8 mouse cellular contexts compared by ENCODE assay signal in genomic region chr12:101020210-101021015, GRCm38 (mm10). TPM values are rescaled to one million over a fixed set of nuclear protein-coding genes. Genes with fewer than 3 reads are reported as not detected.
DNase-seq lines count a peak whose midpoint lies in the region; ATAC-seq and TF ChIP-seq lines count a peak whose summit lies in the region.

No protein-coding gene starts in this region.

- peaks cover 29% of the 10 kb centered on the region; the same call in 1 of the 2 replicates for H3K4me1 ChIP-seq in forebrain, embryonic 11.5 days (replicated peaks; ENCODE audit: control insufficient read depth, insufficient read depth, low read length)
- peaks cover 25% of the 10 kb centered on the region for H3K4me1 ChIP-seq in forebrain, postnatal 0 days (ENCODE audit: insufficient read depth)
- H3K4me1 ChIP-seq in lung, adult 2 months (ENCODE audit: control insufficient read depth, insufficient read depth, low read length) = peaks cover 24% of the 10 kb centered on the region
- peaks cover 37% of the 10 kb centered on the region for H3K4me1 ChIP-seq in brown adipose tissue, adult 24 weeks (ENCODE audit: control insufficient read depth, insufficient read depth, insufficient read length, low read length)
- H3K4me1 ChIP-seq in forebrain, embryonic 15.5 days = peaks cover 74% of the 10 kb centered on the region

- H3K4me2 ChIP-seq in forebrain, embryonic 11.5 days (ENCODE audit: low read depth, low read length, severe bottlenecking) = no peak overlapping the region
- no peak overlapping the region for H3K4me2 ChIP-seq in forebrain, postnatal 0 days (ENCODE audit: low read depth)
- H3K4me2 ChIP-seq in forebrain, embryonic 15.5 days (replicated peaks) = no peak overlapping the region

- DNase-seq in forebrain, embryonic 11.5 days (ENCODE audit: low spot score) = peak; percentile 44
- DNase-seq in forebrain, postnatal 0 days = no peak
- peak; percentile 22 for DNase-seq in lung, adult 2 months
- DNase-seq in lung, postnatal 10 days = no peak
- DNase-seq in adrenal gland, postnatal 4 days (ENCODE audit: low spot score in 2 of 2) = no peak

- H3K27ac ChIP-seq in forebrain, embryonic 11.5 days (ENCODE audit: low read depth, low read length) = no peak overlapping the region
- no peak overlapping the region for H3K27ac ChIP-seq in forebrain, postnatal 0 days (ENCODE audit: low read depth, low read length)
- H3K27ac ChIP-seq in brown adipose tissue, adult 24 weeks (replicated peaks; ENCODE audit: low read depth, low read length) = 0 out of 2 replicates have a peak overlapping the region, but pooled peaks have one; percentile 6
- H3K27ac ChIP-seq in forebrain, embryonic 15.5 days (replicated peaks) = peak overlapping the region; percentile 9; the same call in 1 of the 2 replicates

- H3K36me3 ChIP-seq in forebrain, embryonic 11.5 days (ENCODE audit: control insufficient read depth, insufficient read depth, low read length) = peaks cover 10% of the 10 kb centered on the region
- H3K36me3 ChIP-seq in forebrain, postnatal 0 days (ENCODE audit: insufficient read depth) = peaks cover 15% of the 10 kb centered on the region
- H3K36me3 ChIP-seq in forebrain, embryonic 15.5 days = 0 out of 2 replicates have a peak, but pooled peaks cover 7% of the 10 kb centered on the region

- no peak overlapping the region for H3K4me3 ChIP-seq in forebrain, embryonic 11.5 days (ENCODE audit: low read depth, low read length)
- no peak overlapping the region for H3K4me3 ChIP-seq in forebrain, postnatal 0 days (ENCODE audit: low read depth, low read length)
- no peak overlapping the region for H3K4me3 ChIP-seq in lung, adult 2 months (replicated peaks; ENCODE audit: extremely low read depth, low read depth, low read length)
- H3K4me3 ChIP-seq in brown adipose tissue, adult 24 weeks (ENCODE audit: insufficient read depth, low read depth, low read length) = no peak overlapping the region
- no peak overlapping the region for H3K4me3 ChIP-seq in forebrain, embryonic 15.5 days

- H3K9ac ChIP-seq in forebrain, embryonic 11.5 days (ENCODE audit: low read length) = no peak overlapping the region
- H3K9ac ChIP-seq in forebrain, postnatal 0 days = no peak overlapping the region
- no peak overlapping the region for H3K9ac ChIP-seq in forebrain, embryonic 15.5 days (replicated peaks)

- TF ChIP-seq POLR2A in lung, adult 2 months (IDR thresholded peaks at IDR 0.05; ENCODE audit: borderline replicate concordance, extremely low read depth, low read depth, low read length) = no peak

- no peaks in the 10 kb centered on the region for H3K9me3 ChIP-seq in forebrain, embryonic 11.5 days (ENCODE audit: control insufficient read depth, low read length)
- no peaks in the 10 kb centered on the region for H3K9me3 ChIP-seq in forebrain, postnatal 0 days (ENCODE audit: low read length)
- no peaks in the 10 kb centered on the region for H3K9me3 ChIP-seq in forebrain, embryonic 15.5 days

- WGBS in forebrain, embryonic 11.5 days = 89% methylated on average over 15 of the region's 15 CpGs
- WGBS in forebrain, postnatal 0 days = 58% methylated on average over 15 of the region's 15 CpGs
- WGBS in lung, adult 2 months = 69% methylated on average over 15 of the region's 15 CpGs
- 57% methylated on average over 15 of the region's 15 CpGs for WGBS in forebrain, embryonic 15.5 days

- TF ChIP-seq CTCF in forebrain, postnatal 0 days (IDR thresholded peaks at IDR 0.05; ENCODE audit: low read depth) = no peak
- no peak for TF ChIP-seq CTCF in lung, adult 2 months (IDR thresholded peaks at IDR 0.05; ENCODE audit: insufficient read depth, low read length)

- ATAC-seq in forebrain, embryonic 11.5 days (replicated peaks; ENCODE audit: low FRiP score) = no peak
- no peak for ATAC-seq in forebrain, postnatal 0 days
- no peak for ATAC-seq in forebrain, embryonic 15.5 days (replicated peaks)
- no peak for ATAC-seq in activated CD4-positive, CD25-positive, alpha-beta regulatory T cell, adult 4 months

- no peaks in the 10 kb centered on the region for H3K27me3 ChIP-seq in forebrain, embryonic 11.5 days (ENCODE audit: control insufficient read depth, insufficient read depth, low read length)
- H3K27me3 ChIP-seq in forebrain, postnatal 0 days (ENCODE audit: insufficient read depth, low read length) = no peaks in the 10 kb centered on the region
- no peaks in the 10 kb centered on the region for H3K27me3 ChIP-seq in forebrain, embryonic 15.5 days

RNA-seq across cellular contexts. Expression of gene Ccdc88c, which starts 8.4 kb away (rescaled TPM):
- polyA plus RNA-seq in forebrain, embryonic 11.5 days (2014; fragmentation: Nextera tagmentation; extraction: Ambion mirVana) = 22.5 and 27.7 TPM in 2 replicates
- total RNA-seq in forebrain, postnatal 0 days (2014; rRNA removed) = 31.3 and 31.5 TPM in 2 replicates
- polyA plus RNA-seq in forebrain, postnatal 0 days (2015; fragmentation: Nextera tagmentation; extraction: Ambion mirVana) = 12.4 and 14.6 TPM in 2 replicates
- 19.2 and 19.7 TPM in 2 replicates for polyA plus RNA-seq in lung, adult 2 months (2012; rRNA removed)
- 2.2 and 4.0 TPM in 2 replicates for polyA plus RNA-seq in brown adipose tissue, adult 24 weeks (2012; ENCODE audit: insufficient read depth, insufficient read length, missing spikeins)
- polyA plus RNA-seq in forebrain, embryonic 15.5 days (2015; fragmentation: Nextera tagmentation; extraction: Ambion mirVana) = 18.3 and 20.3 TPM in 2 replicates
- 10 to 100 TPM in 1 of 2 experiments, 1 to 10 TPM in 1; 9.3 to 12.4 TPM for total RNA-seq in adrenal gland, postnatal 4 days (2021)
- 10 to 100 TPM; 76.7 to 82.5 TPM for polyA plus RNA-seq in activated CD4-positive, CD25-positive, alpha-beta regulatory T cell, adult 4 months (2017; shearing (Covaris generic))

Comparison
In these comparisons a context has a peak if more than half of its experiments do, and no peak if none do; other contexts are left out.
1. DNase-seq: peak in forebrain, embryonic 11.5 days (single experiment) and lung, adult 2 months (single experiment); none in forebrain, postnatal 0 days (single experiment), lung, postnatal 10 days (single experiment) and adrenal gland, postnatal 4 days (0 of 2).
2. H3K27ac ChIP-seq: peak in brown adipose tissue, adult 24 weeks (single experiment) and forebrain, embryonic 15.5 days (single experiment); none in forebrain, embryonic 11.5 days (single experiment) and forebrain, postnatal 0 days (single experiment).